Mouse (Mus musculus): ENCODE data around the gene Eml4.

Eml4 gene

DNA sequence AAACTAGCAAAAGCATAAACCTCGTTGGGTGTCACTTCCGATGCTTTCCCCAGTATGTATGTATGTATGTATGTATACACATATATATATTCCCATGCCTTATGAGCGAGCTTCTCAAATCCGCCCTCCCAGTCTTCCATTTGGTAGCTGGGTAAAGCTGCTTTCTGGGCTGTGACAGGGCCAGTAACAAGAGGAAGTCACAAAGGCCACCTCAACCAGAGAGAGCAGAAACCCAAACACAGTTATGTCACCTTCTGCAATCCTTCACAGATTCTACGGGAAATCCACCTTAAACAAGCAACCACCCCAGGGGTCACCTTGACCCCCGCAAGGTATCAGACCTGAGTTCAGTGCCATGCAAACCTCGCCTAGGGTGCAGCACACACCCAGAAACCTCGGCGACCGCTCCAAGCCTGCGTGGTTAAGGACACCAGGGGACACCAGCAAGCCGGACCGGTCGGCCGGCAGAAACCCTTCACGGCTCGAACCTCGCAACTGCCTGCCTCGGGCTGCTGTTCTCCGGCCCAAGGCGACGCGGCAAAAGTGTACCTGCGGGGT, 163.0 kb downstream of the Eml4 start:
- no peak for DNase-seq

DNA sequence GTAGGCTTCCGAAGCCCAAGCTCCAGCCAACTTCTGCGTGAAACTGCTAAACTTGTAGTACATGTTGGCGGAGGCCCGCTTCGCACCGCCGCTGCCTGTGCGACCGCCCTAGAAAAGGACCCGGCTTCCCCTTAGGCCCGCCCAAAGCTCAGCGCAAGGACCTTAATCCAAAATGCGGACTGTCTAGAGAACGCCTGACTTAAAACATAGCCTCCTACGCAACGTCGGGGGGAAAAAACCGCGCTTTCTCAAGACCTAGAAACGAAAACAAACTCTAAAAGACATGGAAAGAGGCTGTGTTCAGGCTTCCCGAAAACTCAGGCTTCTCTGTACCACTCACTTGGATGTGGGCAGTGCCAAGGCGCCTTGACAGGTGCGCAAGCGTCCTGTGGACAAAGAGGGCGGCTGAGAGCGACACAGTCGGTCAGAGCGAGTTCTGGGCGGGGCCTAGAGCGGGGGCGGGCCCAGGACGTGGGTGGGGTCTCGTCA, 163.5 kb downstream of the Eml4 start:
- DNase-seq = peak; percentile 91

DNA sequence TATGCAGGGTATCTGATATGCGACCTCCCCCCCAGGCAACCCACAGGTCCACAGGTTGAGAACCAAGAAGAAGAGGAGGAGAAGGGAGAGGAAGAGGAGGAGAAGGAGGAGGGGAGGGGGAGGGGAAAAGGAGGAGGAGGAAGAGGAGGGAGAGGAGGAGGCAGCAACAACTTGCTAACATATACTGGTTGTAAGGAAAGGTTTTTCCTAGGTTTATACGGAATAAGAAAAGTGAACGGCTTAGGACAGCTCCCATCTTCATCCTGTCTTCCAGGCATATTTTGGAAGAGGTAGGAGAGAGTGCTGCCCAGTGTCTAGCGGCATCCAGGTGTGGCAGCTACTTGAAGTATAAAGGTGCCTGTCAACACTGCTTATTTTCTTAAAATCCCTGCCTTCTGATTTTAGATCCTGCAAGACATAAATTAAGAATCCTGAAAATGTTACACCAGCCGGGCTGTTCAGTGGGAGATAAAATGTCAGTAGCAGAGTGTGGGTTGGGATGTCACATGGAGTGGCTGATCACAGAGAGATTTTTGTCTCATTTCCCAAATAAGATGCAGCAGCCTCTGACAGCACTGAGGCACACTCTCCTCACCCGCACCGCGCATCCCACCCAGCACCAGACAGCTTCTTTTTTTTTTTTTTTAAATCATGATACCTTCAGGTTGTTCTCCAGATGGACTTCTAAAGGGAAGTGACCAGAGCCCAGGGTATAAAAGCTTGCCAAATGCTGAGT, 166.7 kb downstream of the Eml4 start, which contains the start of gene Cox7a2l:
Gene Cox7a2l (minus strand): TSS at position 51 of the 736 bp plus-strand sequence.
- no peak for DNase-seq

- DNase-seq = no peak
Observed at GRCm38 (mm10) chr17:83521881-83522280, 171.2 kb downstream of the Eml4 start.

DNA sequence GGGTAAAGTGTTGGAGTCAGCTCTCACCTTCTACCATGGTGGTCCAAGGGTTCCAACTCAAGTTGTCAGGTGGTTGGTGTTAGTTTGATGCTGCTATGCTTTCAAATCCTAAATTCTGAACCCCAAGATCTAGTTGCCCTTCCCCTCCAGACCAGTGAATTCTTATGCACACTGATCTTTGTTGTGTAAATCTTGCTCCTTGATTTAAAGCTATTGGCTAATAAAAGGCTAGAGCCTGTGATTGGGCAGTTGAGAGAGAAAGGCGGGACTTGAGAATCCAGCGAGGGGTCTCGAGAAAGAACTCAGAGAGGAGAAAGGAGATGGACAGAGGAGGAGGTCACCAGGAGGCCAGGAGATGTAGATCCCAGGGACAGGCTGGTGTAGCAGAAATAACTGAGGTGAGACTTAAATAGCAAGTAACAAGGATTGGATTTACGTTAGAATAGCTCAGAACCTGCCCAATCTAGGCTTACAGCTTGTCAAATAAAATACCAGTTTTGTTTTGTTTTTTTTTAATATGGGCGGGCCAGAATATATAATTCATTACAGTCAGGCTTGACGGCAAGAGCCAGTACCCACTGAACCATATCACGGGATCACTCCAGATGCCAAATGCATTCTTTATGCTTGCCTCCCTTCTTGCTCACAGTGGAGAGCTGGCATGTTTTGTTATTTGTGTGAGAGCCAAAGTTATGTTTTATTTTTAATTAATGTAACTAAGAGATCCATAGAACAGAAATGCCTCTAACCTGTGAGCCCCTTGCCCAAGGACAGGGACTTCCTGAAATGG, 172.1 kb downstream of the Eml4 start:
- no peak for DNase-seq

DNA sequence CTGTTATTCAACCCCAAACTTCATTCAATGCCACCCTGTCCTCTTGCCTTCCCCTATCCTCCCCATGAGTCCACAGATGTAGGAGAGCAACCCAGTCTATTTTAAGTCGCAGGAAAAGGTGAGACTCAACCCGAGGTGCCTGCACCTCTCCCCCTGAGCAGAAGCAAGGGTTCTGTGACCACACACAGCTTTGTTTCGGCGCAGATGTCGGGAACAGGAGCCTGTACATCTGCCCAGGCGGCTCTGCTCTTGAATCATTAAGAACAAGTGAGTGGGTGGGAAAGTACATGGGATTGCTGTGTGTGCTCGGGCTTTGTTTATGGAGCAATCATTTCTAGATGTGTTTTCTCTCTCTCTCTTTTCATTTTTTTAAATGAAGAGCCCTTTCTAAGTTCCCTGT, 174.0 kb downstream of the Eml4 start:
- no peak for DNase-seq

GRCm38 (mm10) chr17:83525596-83525995, 174.9 kb downstream of the Eml4 start:
- no peak for DNase-seq

- DNase-seq = no peak
Observed at GRCm38 (mm10) chr17:83526091-83526561, 175.4 kb downstream of the Eml4 start.

DNA sequence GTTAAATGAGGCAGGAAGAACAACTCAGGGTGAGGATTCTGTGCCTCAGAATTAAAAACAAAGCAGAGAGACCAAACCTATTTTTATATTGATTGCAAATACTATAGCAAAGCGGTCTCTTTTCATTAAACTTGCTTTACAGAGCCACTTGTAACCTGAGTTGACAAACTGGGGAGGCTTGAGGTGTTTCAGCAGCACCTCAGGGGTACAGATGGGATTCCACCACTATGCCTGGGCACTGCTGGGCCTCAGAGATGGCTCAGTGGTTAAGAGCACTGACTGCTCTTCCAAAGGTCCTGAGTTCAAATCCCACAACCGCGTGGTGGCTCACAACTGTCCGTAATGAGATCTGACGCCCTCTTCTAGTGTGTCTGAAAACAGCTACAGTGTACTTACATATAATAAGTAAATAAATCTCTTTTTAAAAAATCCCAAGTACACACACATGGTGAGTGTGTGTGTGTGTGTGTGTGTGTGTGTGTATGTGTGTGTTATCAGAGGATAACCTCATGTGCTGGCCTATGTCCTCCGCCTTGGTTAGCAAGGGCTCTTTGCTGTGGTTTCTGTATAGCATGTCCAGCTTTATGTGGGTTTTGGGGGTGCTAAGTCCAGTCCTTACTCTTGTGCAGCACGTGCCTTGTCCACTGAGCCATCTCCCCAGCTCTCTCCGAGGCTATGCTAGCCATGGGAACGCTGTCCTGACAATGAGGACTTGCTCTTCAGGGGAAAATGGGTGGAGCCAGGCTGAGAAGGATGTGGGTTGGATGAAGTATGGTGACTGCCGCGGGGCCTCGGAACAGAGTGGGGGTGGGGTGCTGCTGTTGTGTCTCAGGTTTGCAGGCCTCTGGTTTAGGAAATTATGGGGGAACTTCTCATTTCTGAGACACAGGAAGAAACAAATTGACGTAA, 176.1 kb downstream of the Eml4 start:
- DNase-seq = no peak

DNA sequence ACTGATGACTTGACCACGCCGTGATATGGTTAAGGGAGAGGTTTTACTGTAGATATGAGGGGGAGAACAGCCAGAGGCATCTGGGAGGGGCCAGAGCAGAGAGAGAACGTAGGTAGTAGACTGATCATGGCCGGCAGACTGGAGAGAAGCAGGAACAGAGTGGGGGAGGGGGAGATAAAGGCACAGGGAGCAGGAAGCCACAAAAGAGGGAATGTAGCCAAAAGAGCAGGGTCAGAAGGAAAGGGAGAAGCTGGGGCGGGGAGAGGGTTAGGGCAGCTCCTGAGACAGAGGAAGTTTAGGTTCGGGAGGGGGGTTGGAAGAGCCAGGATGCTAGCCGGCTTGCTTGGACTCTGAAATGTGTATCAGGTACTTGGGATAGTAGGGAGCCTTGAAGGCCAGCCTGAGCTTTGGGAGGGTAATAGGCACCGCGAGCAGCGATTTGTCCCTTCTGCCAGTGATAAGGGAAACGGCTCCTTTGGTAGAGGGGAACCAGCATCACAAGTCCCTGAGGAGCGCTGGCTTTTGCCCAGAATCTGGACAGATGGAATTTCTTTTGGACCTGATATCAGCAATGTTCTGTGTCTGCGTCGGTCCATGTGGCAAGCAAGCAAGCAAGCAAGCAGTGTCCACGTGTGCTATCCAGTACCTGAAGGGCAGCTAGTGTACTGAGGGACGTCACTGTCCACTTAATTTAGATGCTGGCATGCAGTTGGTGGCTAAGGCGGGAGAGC, 177.1 kb downstream of the Eml4 start:
- no peak for DNase-seq

Measured in cerebellum, adult 11-12 months (tissue).